Mouse (Mus musculus) heart, adult 2 months (tissue): Measurements from ENCODE around the gene Gnb3.

Source experiments
- CTCF ChIP-seq: fragments of 200-600 bp; IDR thresholded peaks from 2 replicates; pipeline ENCODE4 v1.8.1; 2022; ENCODE audit warnings: antibody characterized with exemption, mild to moderate bottlenecking, moderate library complexity
- EP300 ChIP-seq: fragments of 200-500 bp; IDR thresholded peaks from 2 replicates; pipeline ENCODE4 v1.6.1; 2011; ENCODE audit warnings: low read depth, low read length, control low read depth; ENCODE audit not compliant: insufficient read depth

DNA sequence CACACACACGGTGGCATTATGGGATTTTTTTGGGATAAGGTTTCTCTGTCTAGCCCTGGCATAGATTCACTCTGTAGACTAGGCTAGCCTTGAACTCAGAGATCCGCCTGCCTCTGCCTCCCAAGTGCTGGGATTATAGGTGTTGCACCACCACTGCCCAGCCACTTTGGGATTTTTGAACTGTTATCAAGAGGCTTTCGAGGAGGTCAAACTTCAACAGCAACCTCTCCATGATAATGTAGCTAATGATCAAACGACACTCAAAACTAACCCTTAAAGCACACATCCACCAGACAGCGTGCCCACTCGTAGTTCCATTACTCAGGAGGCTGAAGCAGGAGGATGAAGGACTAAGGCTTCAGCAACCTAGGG lies 32.1 kb downstream of the Gnb3 start:
- no peak for TF ChIP-seq EP300
- no peak for TF ChIP-seq CTCF
